Mouse (Mus musculus): ENCODE results near the gene Zfp59.

DNA sequence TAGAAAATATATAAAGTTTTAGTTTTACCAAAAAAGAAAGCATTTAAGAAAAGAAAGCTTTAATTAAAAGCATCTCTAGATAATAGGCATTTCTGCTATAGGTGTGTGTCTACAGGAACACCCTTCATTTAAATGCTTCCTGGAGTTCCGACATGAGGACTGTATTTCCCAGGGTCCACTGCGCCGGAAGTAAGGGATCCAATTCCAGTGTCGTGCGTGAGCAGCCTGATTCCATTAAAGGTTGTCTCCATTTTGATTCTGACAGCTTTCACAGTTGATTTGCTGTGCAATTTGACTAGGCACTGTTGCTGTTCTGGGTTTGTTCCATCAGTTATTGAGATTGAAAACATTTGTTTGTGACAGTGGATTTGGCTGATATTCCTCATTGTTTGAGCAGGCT is 35.4 kb upstream of the Zfp59 start:
- no peak for TF ChIP-seq CTCF (IDR thresholded peaks at IDR 0.05; ENCODE audit: extremely low read depth, insufficient read depth, low read length)
- TF ChIP-seq POLR2A (IDR thresholded peaks at IDR 0.05; ENCODE audit: extremely low read depth, insufficient read depth, low read length) = no peak
